8 mouse cellular contexts compared by ENCODE assay signal in the genomic region with DNA sequence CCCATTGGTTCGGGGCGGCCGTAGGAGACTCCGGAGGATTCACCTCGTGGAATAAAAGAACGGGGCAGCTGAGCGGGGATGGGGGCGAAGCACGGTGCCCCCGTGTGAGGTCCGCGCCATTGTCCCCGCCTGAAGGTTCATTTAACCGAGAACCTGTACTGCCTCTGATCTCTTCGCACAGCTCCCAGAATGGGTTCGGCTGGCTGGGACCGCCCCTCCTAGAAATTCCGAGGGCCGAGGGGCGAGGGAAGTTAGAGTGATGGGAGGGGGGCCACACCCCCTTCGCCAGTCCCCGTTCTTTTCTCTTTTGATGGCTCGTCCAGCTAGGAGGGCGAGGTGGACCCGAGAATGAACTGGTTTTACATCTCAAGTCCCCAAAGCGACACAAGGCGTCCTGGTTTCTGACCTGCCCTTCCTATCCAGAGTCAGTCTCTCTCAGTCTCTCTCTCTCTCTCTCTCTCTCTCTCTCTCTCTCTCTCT. TPM values are rescaled to one million over a fixed set of nuclear protein-coding genes. Genes with fewer than 3 reads are reported as not detected.
DNase-seq lines count a peak whose midpoint lies in the region; ATAC-seq and TF ChIP-seq lines count a peak whose summit lies in the region.

No protein-coding gene starts in this region.

- WGBS in lung, embryonic 15.5 days, result under 1% methylated on average over 27 of the region's 27 CpGs
- under 1% methylated on average over 27 of the region's 27 CpGs for WGBS in forebrain, embryonic 12.5 days
- 0% methylated on average over 26 of the region's 27 CpGs for WGBS in limb, embryonic 14.5 days

- H3K27me3 ChIP-seq in lung, embryonic 15.5 days, result peaks cover 89% of the 10 kb centered on the region
- H3K27me3 ChIP-seq in forebrain, embryonic 12.5 days, result peaks cover 95% of the 10 kb centered on the region
- H3K27me3 ChIP-seq in limb, embryonic 14.5 days (ENCODE audit: control insufficient read depth, insufficient read depth, low read length), result peaks cover 85% of the 10 kb centered on the region

- no peak for ATAC-seq in lung, embryonic 15.5 days (ENCODE audit: borderline replicate concordance, extremely low read depth, low FRiP score, low TSS enrichment)
- ATAC-seq in forebrain, embryonic 12.5 days (ENCODE audit: low FRiP score), result peak; percentile 54; the same call in 1 of the 2 replicates
- ATAC-seq in limb, embryonic 14.5 days (ENCODE audit: low FRiP score, low read depth), result no peak

- H3K4me3 ChIP-seq in lung, embryonic 15.5 days, result peak overlapping the region; percentile 40
- H3K4me3 ChIP-seq in forebrain, embryonic 12.5 days (replicated peaks), result peak overlapping the region; percentile 34
- H3K4me3 ChIP-seq in limb, embryonic 14.5 days (replicated peaks; ENCODE audit: low read length), result peak overlapping the region; percentile 39

- no peaks in the 10 kb centered on the region for H3K9me3 ChIP-seq in lung, embryonic 15.5 days
- no peaks in the 10 kb centered on the region for H3K9me3 ChIP-seq in forebrain, embryonic 12.5 days
- H3K9me3 ChIP-seq in limb, embryonic 14.5 days (ENCODE audit: control insufficient read depth, low read length), result no peaks in the 10 kb centered on the region

- H3K4me1 ChIP-seq in lung, embryonic 15.5 days, result peaks cover 28% of the 10 kb centered on the region
- peaks cover 36% of the 10 kb centered on the region for H3K4me1 ChIP-seq in forebrain, embryonic 12.5 days
- peaks cover 15% of the 10 kb centered on the region for H3K4me1 ChIP-seq in limb, embryonic 14.5 days (ENCODE audit: control insufficient read depth, insufficient read depth, low read length)

- no peak overlapping the region for H3K9ac ChIP-seq in lung, embryonic 15.5 days
- no peak overlapping the region for H3K9ac ChIP-seq in forebrain, embryonic 12.5 days
- H3K9ac ChIP-seq in limb, embryonic 14.5 days (ENCODE audit: low read depth, low read length, severe bottlenecking), result 0 out of 2 replicates have a peak overlapping the region, but pooled peaks have one; percentile 18

- H3K27ac ChIP-seq in lung, embryonic 15.5 days, result no peak overlapping the region
- H3K27ac ChIP-seq in forebrain, embryonic 12.5 days, result no peak overlapping the region
- no peak overlapping the region for H3K27ac ChIP-seq in limb, embryonic 14.5 days (replicated peaks; ENCODE audit: low read depth, low read length)

- H3K36me3 ChIP-seq in lung, embryonic 15.5 days, result no peaks in the 10 kb centered on the region
- H3K36me3 ChIP-seq in forebrain, embryonic 12.5 days (replicated peaks), result no peaks in the 10 kb centered on the region
- H3K36me3 ChIP-seq in limb, embryonic 14.5 days (ENCODE audit: control insufficient read depth, insufficient read depth, low read length), result no peaks in the 10 kb centered on the region

- peak overlapping the region; percentile 81 for H3K4me2 ChIP-seq in lung, embryonic 15.5 days
- H3K4me2 ChIP-seq in forebrain, embryonic 12.5 days, result peak overlapping the region; percentile 61
- H3K4me2 ChIP-seq in limb, embryonic 14.5 days (replicated peaks; ENCODE audit: low read depth, low read length, severe bottlenecking), result peak overlapping the region; percentile 73

- TF ChIP-seq POLR2A in limb, embryonic 14.5 days (IDR thresholded peaks at IDR 0.05; ENCODE audit: borderline replicate concordance, extremely low read depth, insufficient read depth, insufficient read length), result no peak

- no peak for DNase-seq in lung, postnatal 36 days
- no peak for DNase-seq in limb, embryonic 14.5 days (ENCODE audit: low spot score)
- peak; percentile 47 for DNase-seq in testis, postnatal 10 days (ENCODE audit: low spot score)
- DNase-seq in thymus, postnatal 36 days, result no peak
- DNase-seq in adrenal gland, postnatal 25 days, result no peak
- DNase-seq in T-cell, adult 2 months (ENCODE audit: low spot score), result no peak

RNA-seq across cellular contexts. Expression of a gene that starts 12.4 kb away (rescaled TPM):
- polyA plus RNA-seq in lung, embryonic 15.5 days (2015; fragmentation: Nextera tagmentation; extraction: Ambion mirVana), result 1.3 and 1.6 TPM in 2 replicates
- polyA plus RNA-seq in forebrain, embryonic 12.5 days (2016; fragmentation: Nextera tagmentation; extraction: Ambion mirVana), result 0.93 and 1.4 TPM in 2 replicates
- polyA plus RNA-seq in limb, embryonic 14.5 days (2012; rRNA removed), result 1.3 and 1.6 TPM in 2 replicates
- 0.84 and 2.3 TPM in 2 replicates for polyA plus RNA-seq in limb, embryonic 14.5 days (2014; fragmentation: Nextera tagmentation; extraction: Ambion mirVana)
- not detected in 2 replicates for total RNA-seq in adrenal gland, postnatal 25 days (2021)
